Mouse (Mus musculus) WW6 (cell line): Measurements from ENCODE around the gene Zfyve28.

Source experiments
- DNase-seq: peaks from one replicate; pipeline ENCODE4 v3.0.0-alpha.2; 2013; ENCODE audit warnings: low read depth, low spot score

The Zfyve28 gene

DNA sequence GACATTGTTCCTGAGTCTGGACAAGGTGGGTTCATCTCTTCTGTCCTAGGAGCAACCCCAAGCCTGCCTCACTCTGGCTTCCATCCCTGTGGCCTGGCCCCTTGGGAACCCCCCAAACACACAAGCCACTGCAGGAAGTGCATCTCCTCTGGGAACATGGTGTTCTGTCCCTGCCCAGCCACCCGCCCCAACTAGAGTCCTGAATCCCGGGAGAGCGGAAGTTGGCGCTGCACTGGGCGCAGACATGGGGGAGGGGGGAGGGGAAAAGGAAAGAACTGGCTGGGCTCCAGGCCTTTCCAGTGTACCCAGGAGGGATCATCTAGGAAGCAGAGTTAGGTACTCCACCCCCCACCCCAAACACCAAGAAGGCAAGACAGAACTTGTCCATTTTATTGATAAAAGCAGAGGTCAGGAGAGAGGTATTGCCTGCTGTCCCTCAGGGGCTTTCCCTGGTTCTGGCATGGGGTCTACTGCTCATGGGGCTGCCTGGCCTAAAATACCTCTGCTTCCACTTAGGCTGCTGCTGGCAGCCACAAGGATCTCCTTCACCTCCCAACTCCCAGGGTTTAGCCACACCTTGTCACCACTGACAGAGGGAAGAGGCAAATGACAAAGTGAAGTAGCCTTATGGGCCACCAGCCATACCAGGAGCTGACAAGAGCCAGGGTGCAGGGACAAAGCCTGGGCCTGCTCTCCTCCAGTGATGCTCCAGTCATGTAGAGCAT is 104.9 kb downstream of the Zfyve28 start:
- no peak for DNase-seq

DNA sequence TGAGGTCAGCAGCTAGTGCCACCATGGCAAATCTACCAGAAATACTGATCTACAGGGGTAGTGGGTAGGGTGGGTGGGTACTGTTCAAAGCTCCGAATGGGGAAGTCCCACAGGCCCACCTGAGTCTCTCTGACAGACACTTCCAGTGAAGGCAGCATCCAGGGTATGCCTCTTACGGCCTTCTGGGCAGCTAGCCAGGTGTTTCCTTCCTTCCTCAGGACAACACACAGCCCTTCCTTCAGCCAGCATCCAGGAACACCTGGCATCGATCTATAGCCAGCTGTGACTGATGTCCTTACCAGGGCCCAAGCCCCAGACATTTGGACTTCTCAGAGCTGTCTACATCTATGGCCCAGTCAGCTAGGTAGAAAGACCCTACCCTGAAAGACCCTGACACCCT is 105.8 kb downstream of the Zfyve28 start:
- no peak for DNase-seq

DNA sequence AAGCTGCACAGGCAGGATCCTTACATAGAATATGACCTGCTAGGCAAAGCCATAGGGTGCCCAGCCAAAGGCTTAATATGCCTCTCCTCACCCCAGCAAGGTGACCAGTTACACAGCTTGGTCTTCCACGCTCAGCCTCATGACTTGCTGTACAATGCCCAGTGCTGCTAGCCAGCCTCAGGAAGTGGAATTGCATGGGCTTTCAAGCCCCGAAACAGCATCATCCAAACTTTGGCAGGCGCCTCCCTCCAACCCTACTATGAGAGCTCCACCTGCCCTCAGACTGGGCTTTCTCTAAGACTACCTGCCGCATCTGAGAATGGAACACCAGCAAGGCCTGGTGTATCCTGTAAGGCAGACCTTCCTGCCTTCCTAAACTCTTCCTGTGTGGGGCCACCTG is 110.4 kb downstream of the Zfyve28 start:
- DNase-seq, result no peak

DNA sequence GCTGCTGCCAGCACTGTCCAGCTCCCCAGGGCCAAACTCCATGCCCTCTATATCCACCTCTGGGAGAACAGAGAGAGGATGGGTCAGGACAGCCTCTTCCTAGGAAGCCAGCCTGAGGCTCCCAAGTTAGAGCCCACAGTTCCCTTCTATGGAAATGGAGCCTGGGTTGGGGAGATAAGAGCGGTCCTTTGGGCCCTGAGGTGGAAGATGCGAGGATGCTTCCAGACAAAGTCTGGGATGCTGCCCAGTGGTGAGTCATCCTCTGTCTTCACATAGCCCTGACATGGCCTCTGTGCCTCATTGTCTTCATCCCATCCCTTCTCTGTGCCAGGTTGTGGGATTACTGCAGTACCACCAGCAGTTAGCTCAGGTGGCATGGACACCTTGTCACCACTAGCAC is 111.2 kb downstream of the Zfyve28 start:
- DNase-seq, result no peak

DNA sequence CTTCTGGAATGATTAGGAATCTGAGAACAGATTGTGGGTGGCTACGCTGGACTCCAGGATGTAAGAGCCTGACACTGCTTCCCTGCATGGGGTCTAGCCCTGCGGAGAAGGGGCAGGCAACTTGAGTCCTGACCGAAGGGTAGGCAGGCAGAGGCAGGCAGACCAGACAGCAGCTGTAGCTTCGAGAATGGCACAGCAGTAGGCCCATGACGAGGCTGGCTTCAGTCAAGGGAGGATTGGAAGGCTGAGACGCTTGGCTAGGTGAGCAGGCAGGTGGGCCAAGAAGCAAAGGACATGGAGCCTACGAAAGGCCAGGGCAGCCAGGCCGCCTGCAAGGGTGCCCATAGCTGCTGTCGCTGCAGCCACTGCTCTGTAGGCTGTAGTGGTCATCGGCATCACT is 111.6 kb downstream of the Zfyve28 start:
- no peak for DNase-seq

DNA sequence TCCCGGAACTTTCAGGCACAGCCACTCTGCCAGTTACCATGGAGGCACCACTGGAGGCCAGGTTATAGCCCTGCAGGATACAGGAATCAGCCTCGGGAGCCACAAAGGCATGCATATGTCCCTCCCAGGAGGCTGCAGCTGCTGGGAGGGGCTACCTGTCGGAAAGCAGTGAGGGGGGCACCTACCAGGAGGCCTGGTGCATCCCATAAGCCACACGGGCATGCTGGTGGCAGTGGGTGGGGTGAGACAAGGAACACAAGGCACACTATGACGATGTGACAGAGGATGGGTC is 112.9 kb downstream of the Zfyve28 start:
- no peak for DNase-seq

DNA sequence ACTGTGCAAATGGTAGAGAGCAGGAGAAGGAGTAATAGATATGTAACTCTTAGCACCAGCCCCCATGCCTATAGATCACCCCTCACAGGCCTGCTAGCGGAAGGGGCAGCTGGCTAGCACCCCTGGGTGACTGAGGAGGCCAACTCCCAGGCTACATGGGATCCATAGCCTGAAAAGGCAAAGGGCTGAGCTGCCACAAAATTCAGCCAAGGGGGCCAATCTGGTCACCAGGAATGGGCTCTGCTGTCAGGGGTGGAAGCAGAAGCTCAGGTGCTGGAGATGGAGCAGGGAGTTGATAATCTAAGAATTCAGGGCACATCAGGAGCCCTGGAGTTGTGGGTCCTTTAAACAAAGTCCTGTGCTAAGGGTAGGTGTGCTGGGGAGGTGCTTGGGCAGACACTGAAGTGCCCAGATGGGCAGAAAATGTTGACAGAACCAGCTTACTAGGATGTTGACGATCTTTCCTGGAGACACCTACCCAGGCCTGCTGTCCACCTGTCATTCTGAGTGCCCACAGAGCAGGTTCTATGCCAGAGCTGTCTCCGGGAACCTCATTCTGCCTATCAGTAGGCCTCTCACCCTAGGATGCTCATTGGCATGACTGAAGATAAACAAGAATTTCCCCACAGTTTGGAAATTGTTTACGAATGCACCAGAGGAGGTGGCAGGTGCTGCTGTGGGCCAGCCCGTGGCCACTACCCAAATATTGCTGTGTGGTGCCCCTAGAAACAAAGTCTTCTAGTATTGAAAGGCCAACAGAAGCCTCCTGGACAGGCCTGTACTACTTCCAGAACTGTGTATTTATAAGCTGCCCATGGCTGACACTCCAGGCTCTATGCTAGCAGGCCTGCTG is 113.5 kb downstream of the Zfyve28 start:
- DNase-seq, result no peak

DNA sequence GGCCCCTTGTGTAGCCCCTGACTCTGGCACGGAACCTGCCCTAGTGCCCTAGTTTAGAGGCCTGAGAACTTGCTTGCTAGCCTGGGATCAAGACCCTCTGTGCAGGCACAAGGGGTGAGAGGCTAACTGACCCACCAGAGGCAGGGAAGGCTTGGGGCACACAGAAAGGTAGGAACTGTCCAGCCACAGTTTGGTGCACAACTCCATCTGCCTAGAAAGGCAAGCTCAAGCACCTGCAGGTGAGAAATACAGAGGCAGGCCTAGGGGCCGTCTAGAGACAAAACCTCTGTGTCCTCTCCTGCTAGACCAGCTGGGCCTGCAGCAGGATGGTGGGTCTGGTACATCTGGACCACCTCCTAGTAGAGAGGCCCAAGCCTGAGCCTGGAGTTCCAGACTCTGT is 114.2 kb downstream of the Zfyve28 start:
- DNase-seq, result no peak

DNA sequence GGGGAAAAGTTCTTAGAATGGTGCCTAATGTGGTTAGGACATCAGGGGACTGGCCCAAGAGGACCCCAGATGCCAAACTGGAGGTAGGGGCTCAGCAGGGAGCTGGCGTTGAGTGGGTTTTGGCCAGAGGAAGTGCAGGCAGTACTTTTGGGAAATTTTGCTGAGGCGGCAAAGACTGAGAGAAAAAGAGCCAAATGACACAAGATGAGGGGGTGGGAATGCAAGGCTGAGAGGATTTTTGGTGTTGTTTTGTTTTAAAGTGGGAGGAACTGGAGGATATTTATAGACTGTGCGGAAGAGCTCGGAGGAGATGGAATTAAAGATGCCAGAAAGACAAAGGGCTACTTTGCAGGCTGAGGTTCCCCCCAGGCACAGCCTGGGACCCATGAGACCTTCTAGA is 117.5 kb downstream of the Zfyve28 start:
- DNase-seq, result no peak

DNA sequence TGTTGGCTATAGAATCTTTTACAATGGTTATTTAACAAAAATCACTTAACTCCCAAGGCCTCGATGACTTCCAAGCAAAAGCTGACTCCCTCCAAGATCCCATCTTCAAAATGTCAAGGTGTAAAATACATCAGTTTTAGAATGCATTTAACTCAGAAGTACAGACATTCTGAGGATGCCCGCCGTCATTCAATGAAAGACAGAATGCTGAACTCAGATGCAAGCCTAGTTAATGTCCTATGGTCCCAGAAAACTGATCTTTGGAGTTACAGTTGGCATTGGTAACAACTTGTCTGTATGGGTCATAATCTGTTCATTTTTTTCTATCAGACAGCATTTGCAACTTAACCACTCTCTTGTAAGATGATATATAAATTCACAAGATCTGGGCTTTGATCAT is 118.3 kb downstream of the Zfyve28 start:
- DNase-seq, result no peak

DNA sequence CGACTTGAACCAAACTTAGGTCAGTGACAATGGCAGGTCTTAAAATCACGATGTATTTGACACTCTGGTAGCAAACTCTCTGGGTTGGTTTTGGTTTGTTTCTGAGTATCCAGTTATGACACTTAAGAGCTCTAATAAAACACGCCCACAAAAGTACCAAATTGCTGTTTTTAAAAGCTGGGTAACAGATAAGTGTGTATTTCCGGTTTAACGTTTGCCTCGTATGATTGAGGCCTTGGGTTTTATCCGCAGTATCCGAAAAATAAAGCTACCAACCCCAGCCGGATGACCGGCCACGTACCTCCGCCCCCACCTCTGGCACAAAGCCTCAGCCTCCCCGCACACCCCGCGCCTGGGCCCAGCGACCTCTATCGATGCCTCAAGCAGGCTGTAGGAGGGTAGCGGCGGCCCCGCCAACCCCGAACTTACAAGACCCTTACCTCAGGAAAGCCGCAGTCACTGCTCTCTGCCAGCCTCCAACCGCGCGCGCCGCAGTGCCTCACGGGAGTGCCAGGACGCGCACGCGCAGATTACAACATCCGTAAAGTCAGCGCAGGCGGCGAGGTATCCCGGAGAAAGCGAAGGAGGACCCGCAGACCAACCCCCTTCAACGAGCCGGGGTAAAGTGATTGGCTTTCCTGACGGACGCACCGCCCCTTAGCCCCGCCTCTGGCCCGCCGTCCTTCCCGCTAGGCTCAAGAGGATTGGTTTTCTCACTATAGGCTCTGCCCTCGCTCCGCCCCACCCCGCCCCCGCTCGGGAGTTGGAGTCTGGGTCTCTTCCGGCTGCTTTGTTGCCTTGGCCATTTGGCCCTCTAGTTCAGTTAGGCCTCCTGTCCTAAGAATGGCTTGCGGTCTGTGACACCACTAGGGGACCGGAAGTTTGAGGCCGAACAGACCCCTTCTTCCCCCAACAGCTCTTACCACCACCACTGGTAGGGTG is 119.0 kb downstream of the Zfyve28 start, which contains the start of the genes Poln and Haus3:
TSS of gene Poln (minus strand) at position 499 of the 942 bp plus-strand sequence.
TSS of gene Haus3 (minus strand) at position 578 of the 942 bp plus-strand sequence.
- peak; percentile 96 for DNase-seq

DNA sequence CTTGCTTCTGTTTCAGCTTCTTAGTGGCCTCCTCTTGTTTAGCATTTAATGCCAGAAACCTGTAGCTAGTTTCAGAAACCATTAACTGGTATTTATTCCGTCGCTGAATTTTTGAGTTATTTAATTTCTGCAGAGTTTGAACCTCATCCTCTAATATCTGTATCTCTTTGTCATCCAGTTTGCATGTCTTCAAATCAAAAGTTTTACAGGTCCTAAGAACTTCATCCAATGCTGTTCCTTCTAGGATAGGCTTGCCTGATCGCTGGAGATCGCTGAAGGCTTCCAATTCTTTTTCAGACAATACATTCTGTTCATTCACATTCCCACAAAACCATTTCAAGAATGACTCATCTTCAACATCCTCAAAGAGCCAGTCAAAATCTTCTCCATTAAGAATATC is 120.4 kb downstream of the Zfyve28 start:
- DNase-seq, result no peak

DNA sequence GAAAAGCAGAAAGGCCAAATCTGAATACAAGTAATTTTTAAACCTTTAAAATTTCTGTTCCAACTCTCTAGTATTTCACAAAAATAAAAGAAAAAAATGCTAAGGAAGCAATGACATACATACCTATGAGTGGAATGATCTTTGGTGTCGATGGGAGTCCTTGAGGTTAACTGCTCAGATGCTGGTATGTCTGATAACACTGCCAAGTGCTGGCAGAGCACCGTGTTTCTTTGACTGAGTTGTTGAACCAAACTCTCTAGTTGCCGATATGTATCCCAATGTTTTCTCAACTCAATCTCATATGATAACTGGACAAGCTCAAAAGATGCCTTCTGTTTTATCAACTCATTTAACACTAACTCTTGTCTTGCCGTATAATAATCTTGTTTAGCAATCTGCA is 122.5 kb downstream of the Zfyve28 start:
- no peak for DNase-seq

DNA sequence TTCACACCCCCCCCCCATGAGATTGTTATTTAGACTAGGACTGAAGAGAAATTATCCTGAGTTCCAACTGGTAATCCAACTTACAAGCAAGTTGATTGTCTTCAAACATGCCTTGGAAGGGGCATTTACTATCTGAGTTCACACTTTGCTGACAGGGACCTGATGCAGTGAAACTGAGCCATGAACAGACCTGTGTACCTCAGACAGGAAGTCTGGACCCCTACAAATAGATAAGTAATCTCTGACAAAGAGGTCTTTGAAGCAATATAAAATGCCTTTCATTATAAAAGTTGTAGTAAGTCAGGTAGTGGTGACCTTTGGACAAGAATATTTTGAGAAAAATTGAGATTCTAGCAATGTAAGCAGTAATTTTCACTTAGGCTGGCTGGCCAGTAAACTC is 139.8 kb downstream of the Zfyve28 start:
- DNase-seq, result no peak

DNA sequence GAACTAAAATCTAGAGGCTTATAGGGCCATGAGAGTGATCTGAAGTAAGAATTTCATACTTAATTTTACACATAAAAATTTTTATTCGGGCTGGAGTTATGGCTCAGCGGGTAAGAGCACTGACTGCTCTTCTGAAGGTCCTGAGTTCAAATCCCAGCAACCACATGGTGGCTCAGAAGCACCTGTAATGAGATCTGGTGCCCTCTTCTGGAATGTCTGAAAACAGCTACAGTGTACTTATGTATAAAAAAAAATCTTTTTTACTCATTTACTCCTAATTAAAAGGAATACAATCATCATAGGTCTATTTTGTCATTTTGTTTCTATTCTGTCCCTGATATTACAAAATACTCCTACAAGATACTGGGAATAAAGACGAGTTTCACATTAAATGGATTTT is 140.7 kb downstream of the Zfyve28 start:
- no peak for DNase-seq
